Mouse (Mus musculus) liver, embryonic 14.5 days (tissue): ENCODE data around the gene Enox1.

Source experiments
- CTCF ChIP-seq: IDR thresholded peaks from 2 replicates; pipeline ENCODE4 v1.5.1; 2016; ENCODE audit warnings: antibody characterized with exemption, low read depth, control low read depth
- EP300 ChIP-seq: IDR thresholded peaks from 2 replicates; pipeline ENCODE4 v1.6.1; 2016; ENCODE audit warnings: antibody characterized with exemption, low read depth

DNA sequence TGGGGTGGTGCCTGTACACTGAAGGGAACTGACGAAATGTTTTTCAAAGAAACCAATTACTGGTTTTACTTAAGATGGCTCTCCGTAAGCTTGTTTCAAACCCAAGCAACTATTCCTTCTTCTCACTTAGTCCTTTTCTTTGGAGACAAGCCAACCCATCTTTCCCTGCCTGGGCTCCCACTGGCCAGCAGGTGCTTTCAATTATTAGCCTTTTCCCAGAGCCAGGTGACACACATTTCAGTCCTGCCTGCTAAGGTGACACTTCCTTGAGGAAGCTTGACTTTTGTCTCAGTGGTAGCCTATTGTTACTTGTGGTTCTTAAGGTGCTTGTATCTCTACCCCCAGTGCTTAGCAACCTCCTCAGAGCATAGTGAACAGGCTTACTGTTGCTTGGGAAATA lies 231.3 kb downstream of the Enox1 start:
- TF ChIP-seq CTCF, result no peak
- no peak for TF ChIP-seq EP300
